Mouse (Mus musculus): ENCODE data around the gene Alad. TPM values are rescaled to one million over a fixed set of nuclear protein-coding genes. Genes with fewer than 3 reads are reported as not detected.

Gene Alad
- polyA plus RNA-seq, 1 experiment from 2014 or later, result 468 TPM

DNA sequence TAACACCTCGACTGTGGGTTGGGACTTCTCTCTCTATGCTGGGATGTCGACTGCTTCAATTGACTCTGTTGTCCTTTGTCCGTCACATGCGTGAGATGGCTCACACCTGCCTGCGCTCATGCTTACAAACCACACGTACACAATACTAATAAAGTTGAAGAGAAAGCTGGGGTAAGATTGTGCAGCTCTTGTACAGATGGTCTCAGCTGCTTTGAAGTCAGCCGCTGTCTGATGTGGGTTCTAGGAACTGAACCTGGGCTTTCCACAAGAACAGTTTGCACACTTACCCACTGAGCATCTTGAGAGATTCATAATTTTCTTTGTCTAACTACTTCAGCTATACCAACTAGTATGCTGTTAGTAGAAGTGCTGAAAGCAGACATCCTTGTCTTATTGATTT is 32.2 kb upstream of the Alad start:
- no peaks in the 10 kb centered on the region for H3K9me3 ChIP-seq (ENCODE audit: control insufficient read depth, low read length)
- H3K4me3 ChIP-seq (ENCODE audit: low read depth, low read length), result no peak overlapping the region
- no peaks in the 10 kb centered on the region for H3K4me1 ChIP-seq (replicated peaks; ENCODE audit: control insufficient read depth, insufficient read depth, low read length)
- 85% methylated on average over 7 of the region's 7 CpGs for WGBS
- H3K4me2 ChIP-seq, result no peak overlapping the region
- no peak overlapping the region for H3K9ac ChIP-seq (ENCODE audit: low read depth, low read length)
- ATAC-seq (replicated peaks; ENCODE audit: low FRiP score) (no peak), DNase-seq (ENCODE audit: low spot score) (no peak)
- no peaks in the 10 kb centered on the region for H3K27me3 ChIP-seq (replicated peaks; ENCODE audit: control insufficient read depth, insufficient read depth, low read length)
- no peaks in the 10 kb centered on the region for H3K36me3 ChIP-seq (ENCODE audit: control insufficient read depth, insufficient read depth, low read length)
- H3K27ac ChIP-seq (ENCODE audit: low read depth, low read length), result no peak overlapping the region

DNA sequence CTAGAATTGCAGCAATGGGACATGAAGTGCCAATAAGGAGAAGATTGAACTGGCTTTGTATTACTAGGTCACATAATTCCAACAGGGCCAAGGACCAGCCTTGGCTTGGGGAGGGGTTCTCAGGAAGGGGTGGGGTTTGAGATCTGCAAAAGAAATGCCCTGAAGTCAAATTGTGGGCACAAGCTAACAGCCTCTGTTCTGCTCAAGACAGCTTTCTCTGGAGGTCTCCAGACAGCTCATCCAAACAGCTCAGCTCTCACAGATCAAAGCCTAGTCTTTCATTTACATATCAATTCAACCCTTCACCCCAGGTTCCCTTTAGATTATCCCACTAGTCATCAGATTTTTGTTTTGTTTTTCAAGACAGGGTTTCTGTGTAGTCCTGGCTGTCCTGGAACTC is 25.1 kb upstream of the Alad start:
- no peak for ATAC-seq (replicated peaks; ENCODE audit: low FRiP score)
- Histone ChIP-seq H3K9ac (ENCODE audit: low read depth, low read length) (no peak overlapping the region), H3K27me3 (replicated peaks; ENCODE audit: control insufficient read depth, insufficient read depth, low read length) (no peaks in the 10 kb centered on the region), H3K4me2 (no peak overlapping the region), H3K4me1 (replicated peaks; ENCODE audit: control insufficient read depth, insufficient read depth, low read length) (no peaks in the 10 kb centered on the region), H3K36me3 (ENCODE audit: control insufficient read depth, insufficient read depth, low read length) (no peaks in the 10 kb centered on the region), H3K4me3 (ENCODE audit: low read depth, low read length) (no peak overlapping the region), H3K9me3 (ENCODE audit: control insufficient read depth, low read length) (no peaks in the 10 kb centered on the region), H3K27ac (ENCODE audit: low read depth, low read length) (no peak overlapping the region)
- no peak for DNase-seq (ENCODE audit: low spot score)

DNA sequence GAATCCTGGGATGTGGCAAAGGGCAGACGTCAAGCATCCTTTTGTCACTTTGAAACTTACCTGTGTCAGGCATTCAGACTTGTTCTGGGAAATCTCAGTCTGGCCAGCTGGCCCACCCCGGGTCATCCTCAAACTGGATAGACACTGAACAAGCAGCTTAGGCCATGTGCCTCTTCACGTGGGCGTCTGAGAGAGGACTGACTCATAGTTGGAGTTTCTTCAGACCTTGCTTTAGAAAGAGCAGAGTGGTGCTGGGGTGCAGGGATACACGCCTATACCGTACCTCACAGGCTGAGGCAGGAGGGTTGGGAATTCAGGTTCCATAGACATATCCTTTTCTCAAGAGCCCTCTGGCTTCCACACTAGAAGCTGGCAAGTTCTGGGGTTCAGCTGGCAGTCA is 24.1 kb upstream of the Alad start:
- Histone ChIP-seq H3K9me3 (ENCODE audit: control insufficient read depth, low read length) (no peaks in the 10 kb centered on the region), H3K27ac (ENCODE audit: low read depth, low read length) (no peak overlapping the region), H3K4me2 (no peak overlapping the region), H3K9ac (ENCODE audit: low read depth, low read length) (no peak overlapping the region), H3K36me3 (ENCODE audit: control insufficient read depth, insufficient read depth, low read length) (no peaks in the 10 kb centered on the region), H3K27me3 (replicated peaks; ENCODE audit: control insufficient read depth, insufficient read depth, low read length) (no peaks in the 10 kb centered on the region), H3K4me1 (replicated peaks; ENCODE audit: control insufficient read depth, insufficient read depth, low read length) (no peaks in the 10 kb centered on the region), H3K4me3 (ENCODE audit: low read depth, low read length) (no peak overlapping the region)
- DNase-seq (ENCODE audit: low spot score), result no peak
- no peak for ATAC-seq (replicated peaks; ENCODE audit: low FRiP score)
- 80% methylated on average over 6 of the region's 6 CpGs for WGBS

GRCm38 (mm10) chr4:62541802-62542201 is 22.1 kb upstream of the Alad start:
- Histone ChIP-seq H3K27ac (ENCODE audit: low read depth, low read length) (no peak overlapping the region), H3K9me3 (ENCODE audit: control insufficient read depth, low read length) (no peaks in the 10 kb centered on the region), H3K27me3 (replicated peaks; ENCODE audit: control insufficient read depth, insufficient read depth, low read length) (no peaks in the 10 kb centered on the region), H3K36me3 (ENCODE audit: control insufficient read depth, insufficient read depth, low read length) (no peaks in the 10 kb centered on the region), H3K9ac (ENCODE audit: low read depth, low read length) (no peak overlapping the region), H3K4me1 (replicated peaks; ENCODE audit: control insufficient read depth, insufficient read depth, low read length) (no peaks in the 10 kb centered on the region), H3K4me3 (ENCODE audit: low read depth, low read length) (no peak overlapping the region), H3K4me2 (no peak overlapping the region)
- ATAC-seq (replicated peaks; ENCODE audit: low FRiP score), result no peak
- no peak for DNase-seq (ENCODE audit: low spot score)
- 84% methylated on average over 3 of the region's 3 CpGs for WGBS

DNA sequence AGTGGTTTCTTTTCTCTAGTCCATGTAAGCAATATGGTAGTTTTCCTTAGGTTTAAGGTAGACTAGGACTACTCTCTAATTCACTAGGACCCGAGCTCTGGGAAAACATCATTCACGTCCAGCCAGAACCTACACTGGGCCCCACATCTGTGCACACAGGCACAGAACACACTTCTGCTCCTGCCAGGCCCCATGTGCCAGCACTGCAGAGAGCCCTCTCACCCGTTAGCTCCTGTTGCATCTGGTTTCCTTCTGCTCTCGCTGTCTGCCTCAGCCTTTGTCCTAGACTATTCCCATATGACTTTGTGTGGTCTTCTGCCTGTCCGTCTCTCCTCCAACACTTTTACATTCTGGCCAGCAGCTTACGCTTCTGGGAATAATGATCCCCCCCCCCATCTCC is 14.0 kb upstream of the Alad start:
- Histone ChIP-seq H3K4me2 (no peak overlapping the region), H3K4me3 (ENCODE audit: low read depth, low read length) (no peak overlapping the region), H3K27ac (ENCODE audit: low read depth, low read length) (no peak overlapping the region), H3K36me3 (ENCODE audit: control insufficient read depth, insufficient read depth, low read length) (no peaks in the 10 kb centered on the region), H3K9me3 (ENCODE audit: control insufficient read depth, low read length) (no peaks in the 10 kb centered on the region), H3K9ac (ENCODE audit: low read depth, low read length) (no peak overlapping the region), H3K4me1 (replicated peaks; ENCODE audit: control insufficient read depth, insufficient read depth, low read length) (peaks cover 4% of the 10 kb centered on the region; the same call in 1 of the 2 replicates), H3K27me3 (replicated peaks; ENCODE audit: control insufficient read depth, insufficient read depth, low read length) (no peaks in the 10 kb centered on the region)
- 78% methylated on average over 6 of the region's 6 CpGs for WGBS
- no peak for ATAC-seq (replicated peaks; ENCODE audit: low FRiP score)
- no peak for DNase-seq (ENCODE audit: low spot score)

DNA sequence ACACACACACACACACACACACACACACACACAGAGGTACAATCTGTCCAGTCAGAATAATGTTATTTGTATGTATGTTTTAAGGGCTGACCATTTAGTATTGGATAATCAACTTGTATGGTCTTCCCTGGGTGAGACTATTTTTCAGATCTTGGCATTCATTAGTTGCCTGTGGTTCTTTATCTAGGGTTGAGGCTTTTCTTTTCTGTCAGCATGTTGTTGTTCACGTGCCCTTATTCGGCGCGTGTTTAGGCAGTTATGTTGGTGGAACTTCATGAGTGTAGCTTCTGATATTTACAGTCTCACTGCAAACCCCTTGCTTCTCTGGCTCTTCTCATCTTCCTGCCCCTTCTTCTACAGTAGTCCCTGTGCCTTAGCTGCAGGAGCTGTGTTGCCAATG is 7.9 kb upstream of the Alad start:
- no peak for DNase-seq (ENCODE audit: low spot score)
- WGBS, result 54% methylated on average over 4 of the region's 4 CpGs
- H3K9me3 ChIP-seq (ENCODE audit: control insufficient read depth, low read length), result no peaks in the 10 kb centered on the region
- ATAC-seq (replicated peaks; ENCODE audit: low FRiP score), result no peak
- H3K27ac ChIP-seq (ENCODE audit: low read depth, low read length), result no peak overlapping the region
- no peak overlapping the region for H3K4me2 ChIP-seq
- H3K27me3 ChIP-seq (replicated peaks; ENCODE audit: control insufficient read depth, insufficient read depth, low read length), result no peaks in the 10 kb centered on the region
- H3K4me3 ChIP-seq (ENCODE audit: low read depth, low read length), result no peak overlapping the region
- peaks cover 6% of the 10 kb centered on the region for H3K36me3 ChIP-seq (ENCODE audit: control insufficient read depth, insufficient read depth, low read length)
- H3K4me1 ChIP-seq (replicated peaks; ENCODE audit: control insufficient read depth, insufficient read depth, low read length), result peaks cover 10% of the 10 kb centered on the region
- no peak overlapping the region for H3K9ac ChIP-seq (ENCODE audit: low read depth, low read length)

DNA sequence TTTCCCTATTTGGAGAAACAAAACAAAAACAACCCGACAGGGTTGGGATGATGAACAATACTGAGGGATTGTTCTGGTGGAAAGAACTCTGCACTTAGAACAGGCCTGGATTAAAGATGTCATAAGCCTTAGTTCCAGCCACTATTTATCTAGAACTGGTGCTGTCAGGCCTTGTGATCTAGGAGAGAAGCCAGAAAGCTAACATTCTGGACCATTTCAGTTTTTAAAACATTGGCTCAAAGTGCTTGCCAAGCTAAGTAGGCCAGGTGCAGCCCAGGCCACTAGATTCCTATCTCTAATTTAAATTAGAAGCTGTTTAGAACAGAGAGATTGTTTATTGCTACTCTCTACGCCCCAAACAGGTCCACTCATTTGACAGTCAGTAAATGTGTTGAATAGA is 6.5 kb upstream of the Alad start:
- ATAC-seq (replicated peaks; ENCODE audit: low FRiP score) (no peak), DNase-seq (ENCODE audit: low spot score) (no peak)
- H3K4me2 ChIP-seq, result no peak overlapping the region
- no peaks in the 10 kb centered on the region for H3K9me3 ChIP-seq (ENCODE audit: control insufficient read depth, low read length)
- 61% methylated on average over 2 of the region's 2 CpGs for WGBS
- H3K27me3 ChIP-seq (replicated peaks; ENCODE audit: control insufficient read depth, insufficient read depth, low read length), result no peaks in the 10 kb centered on the region
- no peak overlapping the region for H3K9ac ChIP-seq (ENCODE audit: low read depth, low read length)
- peaks cover 10% of the 10 kb centered on the region for H3K4me1 ChIP-seq (replicated peaks; ENCODE audit: control insufficient read depth, insufficient read depth, low read length)
- H3K36me3 ChIP-seq (ENCODE audit: control insufficient read depth, insufficient read depth, low read length), result peaks cover 11% of the 10 kb centered on the region
- H3K4me3 ChIP-seq (ENCODE audit: low read depth, low read length), result no peak overlapping the region
- H3K27ac ChIP-seq (ENCODE audit: low read depth, low read length), result no peak overlapping the region

- H3K4me1 ChIP-seq (replicated peaks; ENCODE audit: control insufficient read depth, insufficient read depth, low read length), result peaks cover 6% of the 10 kb centered on the region
- DNase-seq (ENCODE audit: low spot score) (no peak), ATAC-seq (replicated peaks; ENCODE audit: low FRiP score) (no peak)
- H3K27ac ChIP-seq (ENCODE audit: low read depth, low read length), result no peak overlapping the region; the same call in 1 of the 2 replicates
- peaks cover 11% of the 10 kb centered on the region for H3K36me3 ChIP-seq (ENCODE audit: control insufficient read depth, insufficient read depth, low read length)
- WGBS, result 2% methylated on average over 10 of the region's 10 CpGs
- no peaks in the 10 kb centered on the region for H3K27me3 ChIP-seq (replicated peaks; ENCODE audit: control insufficient read depth, insufficient read depth, low read length)
- no peaks in the 10 kb centered on the region for H3K9me3 ChIP-seq (ENCODE audit: control insufficient read depth, low read length)
- peak overlapping the region; percentile 76 for H3K4me2 ChIP-seq
- no peak overlapping the region for H3K9ac ChIP-seq (ENCODE audit: low read depth, low read length)
- H3K4me3 ChIP-seq (ENCODE audit: low read depth, low read length), result peak overlapping the region; percentile 82
Measured at GRCm38 (mm10) chr4:62525489-62525811, 5.7 kb upstream of the Alad start.

DNA sequence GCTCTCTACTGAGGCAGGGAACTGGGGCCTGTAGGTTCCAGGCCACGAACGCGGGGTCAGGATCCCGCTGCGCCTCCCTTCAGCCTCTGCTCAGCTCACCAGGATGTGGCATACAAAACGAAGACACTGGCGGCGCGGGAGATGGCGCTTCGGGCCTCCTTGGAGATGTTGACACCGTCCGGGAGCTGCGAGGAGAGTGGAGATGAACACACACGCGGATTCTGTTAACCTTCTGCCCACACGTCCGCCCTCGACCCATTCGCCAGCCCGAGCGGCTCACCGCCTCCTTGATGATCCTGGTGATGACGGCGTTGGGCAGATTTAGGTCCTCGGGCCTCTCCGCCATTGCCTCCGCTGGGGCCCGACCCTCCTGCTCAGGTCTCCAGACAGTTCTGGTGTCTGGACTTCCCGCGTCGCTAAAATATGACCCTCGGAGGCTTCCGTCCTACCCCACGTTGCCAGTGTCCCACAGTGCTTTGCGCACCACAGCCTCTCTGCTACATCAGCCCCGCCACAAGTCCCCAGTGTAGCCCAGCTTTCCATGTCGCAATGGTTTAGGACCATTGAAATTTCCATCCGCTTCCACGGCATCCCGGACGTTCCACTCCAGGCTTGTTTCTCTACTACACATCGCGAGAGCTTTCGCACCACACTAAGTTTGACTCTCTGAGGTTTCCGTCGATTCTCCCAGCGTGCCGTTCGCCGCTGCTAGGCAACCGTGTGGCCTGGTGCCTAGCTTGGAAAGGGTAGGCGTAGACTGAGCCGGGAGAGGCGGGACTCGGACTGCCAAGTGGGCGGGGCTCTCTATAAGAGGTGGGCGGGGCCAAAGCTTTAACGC is 5.2 kb upstream of the Alad start, which contains the start of the genes Pole3 and 4933430I17Rik:
Pole3 (minus strand) TSS at position 418 of the 838 bp plus-strand sequence.
4933430I17Rik (plus strand) TSS at position 719 of the 838 bp plus-strand sequence.
- WGBS, result under 1% methylated on average over 59 of the region's 59 CpGs

More for the DNA sequence above, 5.2 kb upstream of the Alad start, which contains the start of the genes Pole3 and 4933430I17Rik:
- H3K36me3 ChIP-seq (ENCODE audit: control insufficient read depth, insufficient read depth, low read length), result peaks cover 11% of the 10 kb centered on the region
- peak within 1 kb of the TSS; percentile 49 for H3K27ac ChIP-seq (ENCODE audit: low read depth, low read length)
- DNase-seq (ENCODE audit: low spot score) (peak; percentile 92), ATAC-seq (replicated peaks; ENCODE audit: low FRiP score) (peak; percentile 95)
- H3K27me3 ChIP-seq (replicated peaks; ENCODE audit: control insufficient read depth, insufficient read depth, low read length), result no peaks in the 10 kb centered on the region
- H3K9me3 ChIP-seq (ENCODE audit: control insufficient read depth, low read length), result no peaks in the 10 kb centered on the region
- peaks cover 6% of the 10 kb centered on the region for H3K4me1 ChIP-seq (replicated peaks; ENCODE audit: control insufficient read depth, insufficient read depth, low read length)
- peak within 1 kb of the TSS; percentile 82 for H3K4me3 ChIP-seq (ENCODE audit: low read depth, low read length)
- H3K4me2 ChIP-seq, result peak within 1 kb of the TSS; percentile 76
- H3K9ac ChIP-seq (ENCODE audit: low read depth, low read length), result peak within 1 kb of the TSS; percentile 90
